Mouse (Mus musculus) erythroblast, adult 5-6 weeks (primary cell): ENCODE measurements around the gene Robo4. TPM values are rescaled to one million over a fixed set of nuclear protein-coding genes. Genes with fewer than 3 reads are reported as not detected.

Experiments used
- ATAC-seq: replicated peaks from 2 replicates; pipeline ENCODE4 v1.8.0; 2016; ENCODE audit warnings: moderate number of reproducible peaks, mild to moderate bottlenecking, moderate TSS enrichment, inconsistent platforms; ENCODE audit not compliant: poor library complexity, low FRiP score, severe bottlenecking
- total RNA-seq, 2 experiments: library from RNA; stranded (forward) in 1 of 2; stranded (reverse) in 1 of 2; fragments of 150-400 nt in 1 of 2; fragments of 200-764, 138-1000 nt in 1 of 2; gene quantifications; 2 replicates each; pipeline versions ENCODE4 v1.2.3 to v1.2.4; 2015 to 2017; ENCODE audit warnings: low replicate concordance in 2 of 2

Gene Robo4
- total RNA-seq (2015; ENCODE audit: low replicate concordance) = not detected in 2 replicates
- total RNA-seq (2017; ENCODE audit: low replicate concordance) = not detected in 2 replicates

GRCm38 (mm10) chr9:37401802-37402201, at the start of gene Robo4:
Robo4 (plus strand) TSS chr9:37401897.
- no peak for ATAC-seq

- no peak for ATAC-seq
Observed at GRCm38 (mm10) chr9:37354485-37354884, 47.2 kb upstream of the Robo4 start.

GRCm38 (mm10) chr9:37358713-37359330, 42.9 kb upstream of the Robo4 start:
- ATAC-seq = no peak

DNA sequence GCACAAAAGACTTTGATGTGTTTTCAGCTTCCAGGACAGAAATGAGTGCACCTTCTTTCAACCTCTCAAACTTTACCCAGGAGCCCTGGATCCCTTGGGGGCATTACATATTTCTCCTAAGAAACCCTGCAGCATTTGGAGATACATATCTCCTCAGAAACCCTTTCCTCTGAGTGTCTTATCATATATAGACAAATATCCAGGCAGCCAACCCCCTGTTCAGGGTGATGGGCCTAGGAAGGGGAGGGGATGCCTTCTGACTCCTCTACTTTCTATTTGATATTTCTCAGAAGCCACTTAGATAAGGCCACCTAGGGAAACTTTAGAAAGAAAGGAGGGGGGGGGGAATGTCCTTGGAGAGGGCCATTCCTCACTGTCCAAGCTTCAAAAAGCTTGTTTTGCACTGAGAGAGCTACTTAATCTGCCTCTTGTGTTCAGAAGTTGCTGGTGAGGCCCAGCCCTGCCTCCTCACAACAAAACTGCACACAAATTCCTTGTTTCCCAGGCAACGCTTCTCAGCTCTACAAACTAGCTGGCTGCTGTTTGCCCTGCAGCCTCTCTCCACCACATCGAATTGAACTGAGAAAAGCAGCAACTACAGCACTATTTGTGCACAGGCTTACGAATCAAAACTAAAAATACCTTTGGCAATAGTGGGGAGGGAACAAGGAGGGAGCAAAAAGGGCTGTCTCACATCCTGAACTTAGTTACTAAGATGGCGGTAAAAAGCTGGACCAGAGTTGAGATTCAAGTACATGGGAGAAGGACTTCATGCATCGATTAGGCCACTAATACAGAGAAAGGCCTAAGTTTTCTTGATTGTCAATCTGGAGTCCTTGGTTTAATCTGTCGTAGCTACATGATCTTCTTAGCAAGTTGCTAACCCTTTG, 42.1 kb upstream of the Robo4 start:
- no peak for ATAC-seq

DNA sequence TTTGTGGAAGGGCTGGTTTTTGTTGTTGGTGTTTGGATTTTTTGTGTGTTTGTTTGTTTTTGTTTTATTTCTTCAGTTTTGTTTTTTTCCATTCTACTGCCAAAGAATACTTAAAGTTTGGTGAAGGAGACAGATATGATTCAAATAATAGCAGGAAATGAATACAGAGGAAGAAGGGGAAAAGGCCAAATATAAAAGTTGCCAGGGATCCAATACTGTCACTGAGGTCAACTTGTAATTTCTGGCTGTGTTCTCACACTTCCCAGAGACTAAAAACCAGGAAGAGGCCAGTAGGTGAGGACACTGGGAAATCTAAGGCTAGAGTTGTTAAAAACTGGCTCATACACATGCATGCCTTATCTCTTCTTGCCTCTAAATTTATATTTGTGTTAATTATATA, 39.6 kb upstream of the Robo4 start:
- no peak for ATAC-seq

- no peak for ATAC-seq
Observed at GRCm38 (mm10) chr9:37362881-37363280, 38.8 kb upstream of the Robo4 start.

GRCm38 (mm10) chr9:37363551-37363950, 38.1 kb upstream of the Robo4 start:
- ATAC-seq = no peak

DNA sequence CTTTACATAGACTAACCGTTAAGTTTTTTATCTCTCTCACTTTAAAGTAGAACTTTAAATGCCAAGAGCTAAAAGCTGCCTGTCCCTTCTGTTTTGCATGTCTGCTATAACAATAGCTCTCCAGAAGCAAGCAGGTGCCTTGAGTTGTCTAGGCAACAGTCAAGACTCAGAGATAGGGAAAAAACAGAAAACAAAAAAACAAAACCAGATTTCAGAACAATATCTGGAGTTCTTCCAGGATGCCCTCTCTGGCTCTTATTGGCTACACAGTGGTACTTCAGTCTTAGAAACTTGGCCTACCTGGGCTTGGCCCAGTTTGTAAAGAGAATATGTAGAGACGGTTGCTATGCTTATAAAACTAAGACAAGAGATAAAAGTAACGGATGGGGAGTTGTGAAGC, 37.3 kb upstream of the Robo4 start:
- no peak for ATAC-seq

GRCm38 (mm10) chr9:37365706-37366105, 36.0 kb upstream of the Robo4 start:
- ATAC-seq = no peak

DNA sequence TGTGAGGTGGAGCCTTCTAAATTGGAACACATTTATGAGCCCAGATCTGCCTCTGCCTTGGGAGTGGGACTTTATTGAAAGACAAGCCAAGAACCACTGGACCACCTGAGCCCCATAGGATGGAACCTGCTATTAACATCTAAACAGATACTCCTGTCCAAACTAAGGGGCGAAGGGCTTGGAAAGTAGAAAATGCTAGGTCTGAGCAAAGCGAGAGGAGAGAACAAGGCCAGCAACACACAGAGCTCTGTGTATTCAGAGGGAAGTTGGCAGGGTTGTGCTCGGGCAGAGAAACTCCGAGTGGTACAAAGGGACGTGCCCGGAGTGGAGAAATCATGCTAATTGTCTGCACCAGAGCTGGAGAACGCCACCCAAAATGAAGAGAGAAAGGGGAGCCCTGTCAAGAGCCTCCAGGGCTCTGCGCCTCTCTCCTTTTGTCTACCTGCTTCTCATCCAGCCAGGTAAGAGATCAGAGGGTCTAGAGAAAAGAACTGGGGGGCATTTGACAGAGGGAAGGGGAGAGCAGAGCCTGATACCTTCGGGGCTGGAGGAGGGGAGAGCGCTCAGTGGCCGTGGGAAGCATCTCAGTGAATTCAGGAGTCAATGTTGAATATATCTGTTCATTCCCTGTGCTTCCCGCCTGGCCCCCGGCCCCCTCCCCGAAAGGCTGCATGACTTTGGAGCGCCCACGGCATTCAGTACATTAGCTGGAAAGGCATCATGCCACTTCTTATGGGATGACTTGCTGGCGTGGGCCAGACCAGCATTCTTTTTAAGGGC, 34.2 kb upstream of the Robo4 start, which contains the start of gene Hepacam:
Hepacam (plus strand) TSS at position 51 of the 780 bp plus-strand sequence.
- ATAC-seq = no peak

DNA sequence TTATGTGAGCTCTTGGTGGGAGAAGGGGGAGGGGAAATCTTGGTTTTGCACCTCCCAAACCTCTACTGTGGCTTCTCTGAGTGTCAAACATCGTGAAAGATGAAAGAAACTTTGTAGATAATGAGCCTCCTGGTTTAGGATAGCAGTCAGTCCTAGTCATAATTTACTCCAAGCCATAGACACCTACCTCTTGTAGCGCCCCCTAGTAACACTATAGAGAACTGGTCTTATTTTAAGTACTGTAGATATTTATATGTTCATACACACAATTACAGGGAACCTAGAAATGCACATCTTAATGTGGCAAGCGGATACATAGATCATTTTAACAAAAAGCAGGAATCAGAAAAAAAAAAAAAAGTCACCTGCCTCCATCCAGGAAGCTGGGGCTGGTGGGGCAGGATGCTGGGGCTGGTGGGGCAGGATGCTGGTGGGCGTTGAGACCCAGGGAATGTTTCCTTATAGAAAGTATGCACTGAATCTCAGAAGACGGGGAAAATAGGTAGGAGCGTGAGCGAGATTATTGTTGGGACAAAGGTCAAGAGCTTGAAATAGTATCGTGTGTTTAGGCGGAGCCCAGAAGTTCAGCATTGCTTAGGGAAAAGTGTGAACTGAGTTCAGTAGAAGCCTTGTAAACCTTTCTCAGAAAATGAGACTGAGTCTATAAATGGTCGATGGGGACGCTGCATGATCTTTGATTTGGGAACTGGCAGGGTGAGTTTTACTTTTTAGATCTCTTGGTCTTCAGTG, 33.4 kb upstream of the Robo4 start:
- ATAC-seq = no peak

DNA sequence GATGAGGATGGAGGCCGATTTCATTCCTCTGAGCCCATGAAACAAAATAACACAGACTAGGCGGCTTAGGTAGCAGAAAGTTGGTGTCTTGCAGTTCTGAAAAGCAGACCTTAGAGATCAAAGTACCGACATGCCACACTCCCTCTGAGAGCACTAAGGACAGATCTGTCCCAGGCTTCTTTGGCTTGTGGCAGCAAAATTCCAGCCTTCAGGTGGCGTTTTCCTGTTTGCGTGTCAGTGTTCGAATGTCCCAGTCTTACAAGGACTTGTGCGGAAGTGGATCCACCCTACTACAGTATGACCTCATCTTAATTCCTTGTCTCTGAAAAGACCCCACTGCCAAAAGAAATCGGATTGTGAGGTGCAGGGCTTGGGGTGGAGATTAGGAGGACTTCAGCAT, 32.8 kb upstream of the Robo4 start:
- ATAC-seq = no peak

DNA sequence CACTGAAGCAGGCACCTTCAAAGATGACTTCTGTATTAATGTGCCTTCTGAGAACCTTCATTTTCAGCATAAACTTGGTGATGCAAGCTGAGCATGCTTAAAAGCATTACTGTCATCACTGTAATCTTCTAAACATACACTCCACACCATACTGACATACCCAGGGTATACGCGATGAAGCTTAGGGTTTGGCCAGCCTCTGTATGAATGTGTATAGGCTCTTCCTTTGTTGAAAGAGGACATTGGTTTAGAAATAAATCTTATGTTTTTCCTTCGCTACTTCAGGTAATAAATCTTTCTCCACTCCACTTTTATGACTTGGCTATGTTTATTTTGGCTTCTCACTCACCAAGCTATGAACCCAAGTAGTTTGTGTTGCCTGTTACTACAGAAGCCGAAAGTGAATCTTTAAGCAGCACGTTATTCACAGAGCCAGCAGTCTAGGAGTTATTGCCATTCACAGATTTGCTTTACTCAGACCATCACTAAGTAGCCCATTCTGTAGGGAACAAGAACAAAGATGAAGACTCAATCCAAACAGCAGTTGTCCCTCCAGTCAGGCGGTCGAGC, 30.4 kb upstream of the Robo4 start:
- ATAC-seq = no peak

DNA sequence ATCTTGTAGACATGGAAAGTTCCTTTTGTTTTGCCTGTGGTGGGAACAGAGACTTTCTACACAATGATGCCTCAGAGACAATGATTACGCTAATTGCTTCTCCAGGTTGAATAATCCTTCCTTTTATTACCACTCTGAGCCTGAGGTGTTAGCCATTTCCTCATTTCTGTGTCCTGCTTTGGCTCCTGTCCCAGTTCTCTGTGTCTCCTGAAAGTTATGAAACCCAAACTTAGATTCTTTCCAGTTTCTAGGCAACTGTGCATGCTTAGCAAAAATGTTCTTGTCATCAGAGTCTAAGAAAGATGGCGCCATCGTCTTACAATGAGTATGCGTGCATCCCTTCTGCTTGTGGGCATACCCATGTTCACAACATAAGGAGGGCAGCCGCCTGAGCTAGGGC, 26.0 kb upstream of the Robo4 start:
- no peak for ATAC-seq

GRCm38 (mm10) chr9:37383161-37383560, 18.5 kb upstream of the Robo4 start:
- no peak for ATAC-seq

- no peak for ATAC-seq
Observed at GRCm38 (mm10) chr9:37384284-37385182, 17.2 kb upstream of the Robo4 start.

DNA sequence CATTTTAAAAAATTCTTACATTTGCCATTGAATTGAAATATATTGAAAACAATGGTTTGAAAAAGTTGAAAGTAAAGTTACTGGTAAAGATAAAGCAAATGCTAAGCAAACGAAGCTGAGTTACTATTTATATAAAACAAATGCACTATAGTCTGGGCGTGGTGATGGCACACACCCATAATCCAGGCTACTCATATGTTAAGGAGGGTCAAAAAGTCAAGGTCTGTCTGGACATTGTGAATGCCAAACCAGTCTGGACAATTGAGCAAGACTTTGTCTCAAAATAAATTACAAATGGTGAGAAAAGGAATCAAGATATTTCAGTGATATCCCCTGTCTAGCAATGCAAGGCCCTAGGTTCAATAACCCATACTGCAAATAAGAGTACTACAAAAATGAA, 10.8 kb upstream of the Robo4 start:
- ATAC-seq = no peak

GRCm38 (mm10) chr9:37392071-37392470, 9.6 kb upstream of the Robo4 start:
- no peak for ATAC-seq
